ENCODE assay signal across 10 mouse cellular contexts in the genomic region with DNA sequence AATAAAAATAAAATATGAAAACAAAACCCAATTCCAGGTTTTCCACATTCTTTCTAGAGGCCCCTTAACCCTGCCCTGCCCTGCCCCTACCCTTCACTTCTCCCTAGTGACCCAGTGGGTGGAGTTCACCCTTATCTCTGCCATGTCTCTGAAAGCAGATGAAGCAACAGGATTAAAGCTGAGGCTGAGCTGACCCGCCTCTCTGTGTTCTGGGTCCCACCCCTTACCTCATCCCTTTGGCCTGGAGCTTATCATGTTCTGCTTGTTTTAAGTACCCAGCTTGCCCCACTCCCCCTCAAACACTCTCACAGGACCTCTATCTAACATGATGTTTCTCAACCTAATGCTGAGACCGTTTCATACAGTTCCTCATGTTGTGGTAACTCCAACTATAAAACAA.
DNase-seq lines count a peak whose midpoint lies in the region; ATAC-seq and TF ChIP-seq lines count a peak whose summit lies in the region.
"Had no signal": no experiment of that assay in that cellular context is flagged by ENCODE, and none has a peak within 500 bp of the region (broad histone marks: within the 10 kb centered on the region; RNA-seq: fewer than 3 reads in every experiment).

No protein-coding gene starts in this region.

- DNase-seq in lung, postnatal 0 days (ENCODE audit: low spot score): peak; percentile 38
- no peak for DNase-seq in lung, postnatal 25 days (ENCODE audit: low spot score)
- peak; percentile 76 for DNase-seq in yolk sac, embryonic 10.5 days (ENCODE audit: low spot score)
- no peak for DNase-seq in cerebellum, postnatal 25 days
- no peak for DNase-seq in T-cell, adult 2 months (ENCODE audit: low spot score)
- DNase-seq: embryo, embryonic 11 days; kidney, adult 11 months had no signal

- no peaks in the 10 kb centered on the region for H3K9me3 ChIP-seq in lung, postnatal 0 days (ENCODE audit: low read length)
- H3K9me3 ChIP-seq in liver, embryonic 15.5 days (replicated peaks): no peaks in the 10 kb centered on the region
- H3K9me3 ChIP-seq: heart, embryonic 15.5 days had no signal

- TF ChIP-seq EP300 in lung, postnatal 0 days (IDR thresholded peaks at IDR 0.05): no peak

- H3K4me1 ChIP-seq in lung, postnatal 0 days (ENCODE audit: insufficient read depth, low read depth, low read length): peaks cover 9% of the 10 kb centered on the region; the same call in 1 of the 2 replicates
- peaks cover 81% of the 10 kb centered on the region for H3K4me1 ChIP-seq in liver, embryonic 15.5 days (replicated peaks)

- no peak for TF ChIP-seq CTCF in lung, postnatal 0 days (IDR thresholded peaks at IDR 0.05)

- no peaks in the 10 kb centered on the region for H3K36me3 ChIP-seq in lung, postnatal 0 days (ENCODE audit: insufficient read depth, low read length)
- H3K36me3 ChIP-seq in liver, embryonic 15.5 days (replicated peaks): no peaks in the 10 kb centered on the region
- H3K36me3 ChIP-seq: heart, embryonic 15.5 days had no signal

- H3K4me3 ChIP-seq in lung, postnatal 0 days (ENCODE audit: low read depth, low read length): no peak overlapping the region
- H3K4me3 ChIP-seq in liver, embryonic 15.5 days (replicated peaks): no peak overlapping the region
- H3K4me3 ChIP-seq: heart, embryonic 15.5 days had no signal

- WGBS in lung, postnatal 0 days: 18% methylated on average over 2 of the region's 2 CpGs
- WGBS in liver, embryonic 15.5 days (ENCODE audit: insufficient replicate concordance): 3% methylated on average over 2 of the region's 2 CpGs

- H3K27me3 ChIP-seq in lung, postnatal 0 days (replicated peaks; ENCODE audit: insufficient read depth, low read length): no peaks in the 10 kb centered on the region
- no peaks in the 10 kb centered on the region for H3K27me3 ChIP-seq in liver, embryonic 15.5 days
- H3K27me3 ChIP-seq: heart, embryonic 15.5 days had no signal

- no peak; the same call in 1 of the 2 replicates for ATAC-seq in lung, postnatal 0 days
- peak; percentile 54 for ATAC-seq in common myeloid progenitor, adult 5-6 weeks (replicated peaks; ENCODE audit: low read depth, poor library complexity, severe bottlenecking)
- peak; percentile 89 for ATAC-seq in liver, embryonic 15.5 days (ENCODE audit: insufficient read depth)

- no peak overlapping the region for H3K27ac ChIP-seq in lung, postnatal 0 days (ENCODE audit: low read length)
- H3K27ac ChIP-seq in liver, embryonic 15.5 days (replicated peaks): peak overlapping the region; percentile 68
- H3K27ac ChIP-seq: heart, embryonic 15.5 days had no signal

- H3K9ac ChIP-seq in lung, postnatal 0 days (replicated peaks; ENCODE audit: low read depth): no peak overlapping the region
- H3K9ac ChIP-seq in liver, embryonic 15.5 days: no peak overlapping the region
- H3K9ac ChIP-seq: heart, embryonic 15.5 days had no signal

- no peak overlapping the region for H3K4me2 ChIP-seq in lung, postnatal 0 days (replicated peaks; ENCODE audit: low read depth, low read length)
- H3K4me2 ChIP-seq in liver, embryonic 15.5 days: peak overlapping the region; percentile 39
- H3K4me2 ChIP-seq: heart, embryonic 15.5 days had no signal

Comparison
In these comparisons a context has a peak if more than half of its experiments do, and no peak if none do; other contexts are left out.
1. DNase-seq: peak in lung, postnatal 0 days (single experiment) and yolk sac, embryonic 10.5 days (single experiment); none in lung, postnatal 25 days (single experiment), cerebellum, postnatal 25 days (0 of 2) and T-cell, adult 2 months (single experiment).